Mouse (Mus musculus): ENCODE results near the gene Prodh2. TPM values are rescaled to one million over a fixed set of nuclear protein-coding genes. Genes with fewer than 3 reads are reported as not detected.

The Prodh2 gene
- polyA plus RNA-seq, 1 experiment from 2014 or later: not detected

Small RNA genes lying within 50 kb of the gene (microRNA-seq; reads per million reads assigned to microRNA genes)
- not detected for gene Gm38670

Other genes with a start within 250 kb of the Prodh2 start
- 0.36 and 0.42 TPM in 2 replicates for gene Thap8, start 213.5 kb upstream of the Prodh2 start, polyA plus RNA-seq (2015; fragmentation: Nextera tagmentation; extraction: Ambion mirVana)
- 6.2 and 8.2 TPM in 2 replicates for gene Wdr62, start 213.2 kb upstream of the Prodh2 start, polyA plus RNA-seq (2015; fragmentation: Nextera tagmentation; extraction: Ambion mirVana)
- gene Clip3, start 201.9 kb upstream of the Prodh2 start, polyA plus RNA-seq (2015; fragmentation: Nextera tagmentation; extraction: Ambion mirVana): 129 and 145 TPM in 2 replicates
- gene Alkbh6, start 184.9 kb upstream of the Prodh2 start, polyA plus RNA-seq (2015; fragmentation: Nextera tagmentation; extraction: Ambion mirVana): 93.6 and 104 TPM in 2 replicates
- gene Syne4, start 178.8 kb upstream of the Prodh2 start, polyA plus RNA-seq (2015; fragmentation: Nextera tagmentation; extraction: Ambion mirVana): 8.5 and 11.7 TPM in 2 replicates
- not detected in 2 replicates for gene E130208F15Rik, start 171.9 kb upstream of the Prodh2 start, polyA plus RNA-seq (2015; fragmentation: Nextera tagmentation; extraction: Ambion mirVana)
- 18.0 and 19.3 TPM in 2 replicates for gene Sdhaf1, start 169.7 kb upstream of the Prodh2 start, polyA plus RNA-seq (2015; fragmentation: Nextera tagmentation; extraction: Ambion mirVana)
- gene Lrfn3, start 130.8 kb upstream of the Prodh2 start, polyA plus RNA-seq (2015; fragmentation: Nextera tagmentation; extraction: Ambion mirVana): 10.4 and 13.4 TPM in 2 replicates
- gene Tyrobp, start 79.9 kb upstream of the Prodh2 start, polyA plus RNA-seq (2015; fragmentation: Nextera tagmentation; extraction: Ambion mirVana): 14.0 and 19.1 TPM in 2 replicates
- gene Hcst, start 73.8 kb upstream of the Prodh2 start, polyA plus RNA-seq (2015; fragmentation: Nextera tagmentation; extraction: Ambion mirVana): not detected in 2 replicates
- 2.3 and 3.4 TPM in 2 replicates for gene Nfkbid, start 71.9 kb upstream of the Prodh2 start, polyA plus RNA-seq (2015; fragmentation: Nextera tagmentation; extraction: Ambion mirVana)
- gene Aplp1, start 48.1 kb upstream of the Prodh2 start, polyA plus RNA-seq (2015; fragmentation: Nextera tagmentation; extraction: Ambion mirVana): 584 and 649 TPM in 2 replicates
- 0.22 and 0.43 TPM in 2 replicates for gene Kirrel2, start 35.9 kb upstream of the Prodh2 start, polyA plus RNA-seq (2015; fragmentation: Nextera tagmentation; extraction: Ambion mirVana)
- not detected in 2 replicates for gene Nphs1, start 35.3 kb upstream of the Prodh2 start, polyA plus RNA-seq (2015; fragmentation: Nextera tagmentation; extraction: Ambion mirVana)
- 122 and 148 TPM in 2 replicates for gene Arhgap33, start 41.4 kb downstream of the Prodh2 start, polyA plus RNA-seq (2015; fragmentation: Nextera tagmentation; extraction: Ambion mirVana)
- 9.3 and 11.1 TPM in 2 replicates for gene Hspb6, start 58.6 kb downstream of the Prodh2 start, polyA plus RNA-seq (2015; fragmentation: Nextera tagmentation; extraction: Ambion mirVana)
- 8.8 and 13.5 TPM in 2 replicates for gene Proser3, start 58.7 kb downstream of the Prodh2 start, polyA plus RNA-seq (2015; fragmentation: Nextera tagmentation; extraction: Ambion mirVana)
- gene Lin37, start 66.2 kb downstream of the Prodh2 start, polyA plus RNA-seq (2015; fragmentation: Nextera tagmentation; extraction: Ambion mirVana): 52.9 and 55.1 TPM in 2 replicates
- gene U2af1l4, start 69.7 kb downstream of the Prodh2 start, polyA plus RNA-seq (2015; fragmentation: Nextera tagmentation; extraction: Ambion mirVana): 107 and 111 TPM in 2 replicates
- gene Gm49396, start 69.7 kb downstream of the Prodh2 start, polyA plus RNA-seq (2015; fragmentation: Nextera tagmentation; extraction: Ambion mirVana): 23.5 and 28.5 TPM in 2 replicates
- 117 and 121 TPM in 2 replicates for gene Psenen, start 70.0 kb downstream of the Prodh2 start, polyA plus RNA-seq (2015; fragmentation: Nextera tagmentation; extraction: Ambion mirVana)
- 5.8 and 6.3 TPM in 2 replicates for gene Igflr1, start 71.8 kb downstream of the Prodh2 start, polyA plus RNA-seq (2015; fragmentation: Nextera tagmentation; extraction: Ambion mirVana)
- gene Kmt2b, start 95.1 kb downstream of the Prodh2 start, polyA plus RNA-seq (2015; fragmentation: Nextera tagmentation; extraction: Ambion mirVana): 8.7 and 15.6 TPM in 2 replicates
- 0.22 and 0.23 TPM in 2 replicates for gene Zbtb32, start 105.3 kb downstream of the Prodh2 start, polyA plus RNA-seq (2015; fragmentation: Nextera tagmentation; extraction: Ambion mirVana)
- 0.34 and 0.40 TPM in 2 replicates for gene Upk1a, start 119.2 kb downstream of the Prodh2 start, polyA plus RNA-seq (2015; fragmentation: Nextera tagmentation; extraction: Ambion mirVana)
- 860 and 869 TPM in 2 replicates for gene Cox6b1, start 132.5 kb downstream of the Prodh2 start, polyA plus RNA-seq (2015; fragmentation: Nextera tagmentation; extraction: Ambion mirVana)
- not detected in 2 replicates for gene Etv2, start 142.2 kb downstream of the Prodh2 start, polyA plus RNA-seq (2015; fragmentation: Nextera tagmentation; extraction: Ambion mirVana)
- 153 and 155 TPM in 2 replicates for gene Rbm42, start 156.7 kb downstream of the Prodh2 start, polyA plus RNA-seq (2015; fragmentation: Nextera tagmentation; extraction: Ambion mirVana)
- gene Haus5, start 171.4 kb downstream of the Prodh2 start, polyA plus RNA-seq (2015; fragmentation: Nextera tagmentation; extraction: Ambion mirVana): 34.0 and 34.5 TPM in 2 replicates
- not detected in 2 replicates for gene Pmis2, start 178.0 kb downstream of the Prodh2 start, polyA plus RNA-seq (2015; fragmentation: Nextera tagmentation; extraction: Ambion mirVana)
- not detected in 2 replicates for gene 2200002J24Rik, start 205.3 kb downstream of the Prodh2 start, polyA plus RNA-seq (2015; fragmentation: Nextera tagmentation; extraction: Ambion mirVana)
- 1.3 and 2.4 TPM in 2 replicates for gene Atp4a, start 218.6 kb downstream of the Prodh2 start, polyA plus RNA-seq (2015; fragmentation: Nextera tagmentation; extraction: Ambion mirVana)
- gene Tmem147, start 235.9 kb downstream of the Prodh2 start, polyA plus RNA-seq (2015; fragmentation: Nextera tagmentation; extraction: Ambion mirVana): 202 and 214 TPM in 2 replicates